Mouse (Mus musculus): ENCODE measurements around the gene Otulin.

DNA sequence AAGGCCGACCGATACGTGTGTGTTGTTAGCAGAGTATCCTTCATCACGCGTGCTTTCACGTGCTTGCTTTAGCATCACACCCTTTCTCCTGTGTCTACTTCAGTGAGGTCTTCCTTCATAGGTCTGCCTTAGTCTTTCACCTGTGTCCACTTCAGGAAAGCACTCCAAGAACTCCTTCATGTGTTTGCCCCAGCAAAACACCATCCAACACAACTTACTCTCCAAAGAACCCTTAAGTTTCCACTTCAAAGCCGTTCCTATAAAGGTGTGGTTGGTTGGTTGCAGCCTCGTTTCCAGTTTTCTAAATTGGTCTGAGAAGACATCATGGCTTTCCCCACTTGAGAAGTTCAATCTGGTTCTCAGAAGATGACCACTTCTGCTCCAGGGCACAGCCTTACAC is 16.2 kb upstream of the Otulin start:
- TF ChIP-seq CTCF (conservative IDR thresholded peaks at IDR 0.05; ENCODE audit: low read length) (no peak), POU5F1 (IDR thresholded peaks at IDR 0.05; ENCODE audit: borderline replicate concordance, low read length) (no peak)

Data from E14TG2a.4 (cell line).